Mouse (Mus musculus) limb, embryonic 10.5 days (tissue): Measurements from ENCODE around the gene Uts2. TPM values are rescaled to one million over a fixed set of nuclear protein-coding genes. Genes with fewer than 3 reads are reported as not detected.
"Not testable (repeated sequence)": the region's sequence is repeated elsewhere in the genome, so short reads cannot be mapped to it uniquely, and the experiment has no call there.

Experiments
- DNase-seq: peaks from one replicate; pipeline ENCODE4 v3.0.0-alpha.2; 2017; ENCODE audit warnings: low spot score
- H3K27ac ChIP-seq: fragments of 300-500 bp; sonication (generic); 2 replicates; pipeline ENCODE4 v1.5.1; 2016; ENCODE audit warnings: mild to moderate bottlenecking
- H3K27me3 ChIP-seq: fragments of 300-500 bp; sonication (generic); 2 replicates; pipeline ENCODE4 v1.6.1; 2016; ENCODE audit warnings: low read depth, mild to moderate bottlenecking; ENCODE audit not compliant: poor library complexity, severe bottlenecking
- H3K36me3 ChIP-seq: fragments of 300-500 bp; sonication (generic); 2 replicates; pipeline ENCODE4 v1.6.1; 2016; ENCODE audit warnings: mild to moderate bottlenecking, moderate library complexity
- H3K4me1 ChIP-seq: fragments of 300-500 bp; sonication (generic); 2 replicates; pipeline ENCODE4 v1.6.1; 2016
- H3K4me3 ChIP-seq: fragments of 300-500 bp; sonication (generic); 2 replicates; pipeline ENCODE4 v1.5.1; 2016; ENCODE audit warnings: mild to moderate bottlenecking, moderate library complexity
- H3K9me3 ChIP-seq: fragments of 300-500 bp; sonication (generic); replicated peaks from 2 replicates; pipeline ENCODE4 v1.6.1; 2016; ENCODE audit warnings: mild to moderate bottlenecking
- WGBS: fragments of 180-500 bp; shearing (Covaris S2); methylation state at CpG from one replicate; pipeline ENCODE4 v1.1.7; 2016; 5-methylcytosine and 5-hydroxymethylcytosine counted together
- polyA plus RNA-seq: library from polyadenylated mRNA; unstranded; fragments of >200 nt; fragmentation: Nextera tagmentation; extraction: Ambion mirVana; gene quantifications from 2 replicates; pipeline ENCODE4 v1.2.1, GENCODE M21; 2016

Uts2 gene
- polyA plus RNA-seq, 1 experiment from 2014 or later: not detected

- Histone ChIP-seq H3K27ac (no peak overlapping the region), H3K9me3 (no peaks in the 10 kb centered on the region), H3K4me1 (0 out of 2 replicates have a peak, but pooled peaks cover 3% of the 10 kb centered on the region), H3K4me3 (no peak overlapping the region), H3K36me3 (no peaks in the 10 kb centered on the region), H3K27me3 (no peaks in the 10 kb centered on the region)
- no peak for DNase-seq
- 91% methylated on average over 21 of the region's 21 CpGs for WGBS
These were observed 18.6 kb upstream of the Uts2 start for GRCm38 (mm10) chr4:150978156-150978910.

GRCm38 (mm10) chr4:150979455-150979854 is 17.4 kb upstream of the Uts2 start:
- 82% methylated on average over 9 of the region's 9 CpGs for WGBS

GRCm38 (mm10) chr4:150980153-150980552 is 16.7 kb upstream of the Uts2 start:
- H3K4me1 ChIP-seq: 0 out of 2 replicates have a peak, but pooled peaks cover 3% of the 10 kb centered on the region
- 91% methylated on average over 5 of the region's 5 CpGs for WGBS
- no peak overlapping the region for H3K4me3 ChIP-seq
- H3K9me3 ChIP-seq: no peaks in the 10 kb centered on the region
- no peaks in the 10 kb centered on the region for H3K36me3 ChIP-seq
- no peaks in the 10 kb centered on the region for H3K27me3 ChIP-seq
- H3K27ac ChIP-seq: no peak overlapping the region
- no peak for DNase-seq

More at GRCm38 (mm10) chr4:150979455-150979854, 17.4 kb upstream of the Uts2 start:
- no peak for DNase-seq
- no peaks in the 10 kb centered on the region for H3K36me3 ChIP-seq
- 0 out of 2 replicates have a peak, but pooled peaks cover 3% of the 10 kb centered on the region for H3K4me1 ChIP-seq
- H3K27ac ChIP-seq: no peak overlapping the region
- no peak overlapping the region for H3K4me3 ChIP-seq
- H3K9me3 ChIP-seq: no peaks in the 10 kb centered on the region
- no peaks in the 10 kb centered on the region for H3K27me3 ChIP-seq

- H3K36me3 ChIP-seq: no peaks in the 10 kb centered on the region
- no peak overlapping the region for H3K27ac ChIP-seq
- no peaks in the 10 kb centered on the region for H3K9me3 ChIP-seq
- H3K4me1 ChIP-seq: peaks cover 5% of the 10 kb centered on the region
- no peaks in the 10 kb centered on the region for H3K27me3 ChIP-seq
- DNase-seq: no peak
- WGBS: 47% methylated on average over 6 of the region's 6 CpGs
- no peak overlapping the region for H3K4me3 ChIP-seq
These were observed 6.7 kb upstream of the Uts2 start for GRCm38 (mm10) chr4:150990148-150990547.

- WGBS: 93% methylated on average over 9 of the region's 9 CpGs
- Histone ChIP-seq H3K36me3 (no peaks in the 10 kb centered on the region), H3K27me3 (no peaks in the 10 kb centered on the region), H3K9me3 (no peaks in the 10 kb centered on the region), H3K4me3 (no peak overlapping the region), H3K27ac (no peak overlapping the region), H3K4me1 (peaks cover 11% of the 10 kb centered on the region)
- DNase-seq: no peak
These were observed 1.7 kb downstream of the Uts2 start for GRCm38 (mm10) chr4:150998626-150999025.

- WGBS: 85% methylated on average over 13 of the region's 13 CpGs
- Histone ChIP-seq H3K4me3 (no peak overlapping the region), H3K27me3 (no peaks in the 10 kb centered on the region), H3K27ac (no peak overlapping the region), H3K9me3 (no peaks in the 10 kb centered on the region), H3K36me3 (peaks cover 9% of the 10 kb centered on the region), H3K4me1 (peaks cover 3% of the 10 kb centered on the region; the same call in 1 of the 2 replicates)
- no peak for DNase-seq
These were observed 4.5 kb downstream of the Uts2 start for GRCm38 (mm10) chr4:151001397-151001796.

GRCm38 (mm10) chr4:151005656-151006318 is 8.9 kb downstream of the Uts2 start:
- WGBS: 93% methylated on average over 13 of the region's 13 CpGs
- H3K27ac ChIP-seq: no peak overlapping the region

GRCm38 (mm10) chr4:151006945-151007344 is 10.0 kb downstream of the Uts2 start:
- Histone ChIP-seq H3K27me3 (no peaks in the 10 kb centered on the region; the same call in 1 of the 2 replicates), H3K9me3 (no peaks in the 10 kb centered on the region), H3K27ac (no peak overlapping the region), H3K4me1 (peaks cover 3% of the 10 kb centered on the region; the same call in 1 of the 2 replicates), H3K36me3 (peaks cover 13% of the 10 kb centered on the region), H3K4me3 (no peak overlapping the region)
- DNase-seq: peak; percentile 60
- 55% methylated on average over 6 of the region's 6 CpGs for WGBS

More at GRCm38 (mm10) chr4:151005656-151006318, 8.9 kb downstream of the Uts2 start:
- Histone ChIP-seq H3K4me3 (no peak overlapping the region), H3K27me3 (no peaks in the 10 kb centered on the region), H3K4me1 (peaks cover 3% of the 10 kb centered on the region; the same call in 1 of the 2 replicates), H3K9me3 (no peaks in the 10 kb centered on the region), H3K36me3 (peaks cover 12% of the 10 kb centered on the region)
- no peak for DNase-seq

- Histone ChIP-seq H3K27ac (no peak overlapping the region), H3K9me3 (no peaks in the 10 kb centered on the region), H3K4me1 (peaks cover 11% of the 10 kb centered on the region), H3K36me3 (peaks cover 19% of the 10 kb centered on the region), H3K4me3 (no peak overlapping the region), H3K27me3 (peaks cover 5% of the 10 kb centered on the region)
- 89% methylated on average over 7 of the region's 7 CpGs for WGBS
- no peak for DNase-seq
These were observed 13.4 kb downstream of the Uts2 start for GRCm38 (mm10) chr4:151010316-151010715.

GRCm38 (mm10) chr4:151015946-151016345 is 19.0 kb downstream of the Uts2 start:
- 24% methylated on average over 10 of the region's 10 CpGs for WGBS

GRCm38 (mm10) chr4:151017356-151017755 is 20.5 kb downstream of the Uts2 start:
- 90% methylated on average over 1 of the region's 1 CpGs for WGBS
- H3K4me3 ChIP-seq, H3K27ac ChIP-seq, H3K9me3 ChIP-seq, DNase-seq: not testable (repeated sequence)
- Histone ChIP-seq H3K36me3 (peaks cover 20% of the 10 kb centered on the region), H3K27me3 (peaks cover 31% of the 10 kb centered on the region), H3K4me1 (peaks cover 27% of the 10 kb centered on the region)

More at GRCm38 (mm10) chr4:151015946-151016345, 19.0 kb downstream of the Uts2 start:
- Histone ChIP-seq H3K36me3 (peaks cover 21% of the 10 kb centered on the region), H3K27me3 (peaks cover 33% of the 10 kb centered on the region), H3K9me3 (no peaks in the 10 kb centered on the region), H3K4me3 (no peak overlapping the region), H3K4me1 (peaks cover 27% of the 10 kb centered on the region), H3K27ac (no peak overlapping the region)
- peak; percentile 61 for DNase-seq

- H3K27ac ChIP-seq: no peak overlapping the region
- H3K4me3 ChIP-seq: no peak overlapping the region
- peaks cover 7% of the 10 kb centered on the region; the same call in 1 of the 2 replicates for H3K36me3 ChIP-seq
- DNase-seq: no peak
- WGBS: 93% methylated on average over 9 of the region's 9 CpGs
- H3K27me3 ChIP-seq: peaks cover 5% of the 10 kb centered on the region
- H3K4me1 ChIP-seq: peaks cover 8% of the 10 kb centered on the region; the same call in 1 of the 2 replicates
- no peaks in the 10 kb centered on the region for H3K9me3 ChIP-seq
These were observed 27.3 kb downstream of the Uts2 start for GRCm38 (mm10) chr4:151024152-151024551.

- Histone ChIP-seq H3K9me3 (no peaks in the 10 kb centered on the region), H3K4me1 (no peaks in the 10 kb centered on the region), H3K36me3 (peaks cover 7% of the 10 kb centered on the region; the same call in 1 of the 2 replicates), H3K4me3 (no peak overlapping the region), H3K27me3 (no peaks in the 10 kb centered on the region), H3K27ac (no peak overlapping the region)
- 52% methylated on average over 6 of the region's 6 CpGs for WGBS
- DNase-seq: peak; percentile 42
These were observed 30.1 kb downstream of the Uts2 start for GRCm38 (mm10) chr4:151027001-151027400.
